Mouse (Mus musculus) heart, adult 18-20 months (tissue): ENCODE results near the gene Ubqln2. TPM values are rescaled to one million over a fixed set of nuclear protein-coding genes. Genes with fewer than 3 reads are reported as not detected.

Experiments
- DNase-seq, 2 experiments: peaks; one replicate each; pipeline ENCODE4 v3.0.0; 2021 to 2022; ENCODE audit warnings: mixed read lengths in 1 of 2
- long read RNA-seq, 2 experiments: library from polyadenylated mRNA; stranded (forward); transcript quantifications; one replicate each; pipeline ENCODE4 v2.0.0; 2021
- total RNA-seq, 2 experiments: library from RNA; stranded (reverse); gene quantifications; 2 replicates each; pipeline ENCODE4 v1.2.3; 2021

The Ubqln2 gene
- 10 to 100 TPM; 23.0 to 27.2 TPM for total RNA-seq
- long read RNA-seq, experiment 1, partial matches to known transcripts: 0 of 3 reads
- long read RNA-seq, experiment 1, other reads (novel, unspliced or antisense): 0 of 3 reads
- long read RNA-seq, experiment 2, partial matches to known transcripts: 0 of 1 reads
- long read RNA-seq, experiment 2, other reads (novel, unspliced or antisense): 0 of 1 reads

- DNase-seq: peak; percentile 81 to 84
These were observed at the start of gene Ubqln2 for GRCm38 (mm10) chrX:153497688-153498516. Ubqln2 (plus strand) TSS chrX:153498227.

- no peak for DNase-seq
These were observed 46.1 kb upstream of the Ubqln2 start for GRCm38 (mm10) chrX:153451946-153452345.

- no peak for DNase-seq
These were observed 21.2 kb upstream of the Ubqln2 start for GRCm38 (mm10) chrX:153476760-153477248.

- DNase-seq: no peak
These were observed 5.7 kb upstream of the Ubqln2 start for GRCm38 (mm10) chrX:153492326-153492725.

GRCm38 (mm10) chrX:153498665-153499293, 752 bp downstream of the Ubqln2 start:
- peak in 1 of 2 experiments; percentile 0 for DNase-seq

GRCm38 (mm10) chrX:153499294-153500046, 1.4 kb downstream of the Ubqln2 start:
- DNase-seq: peak; percentile 1 to 10

GRCm38 (mm10) chrX:153500047-153500345, 2.0 kb downstream of the Ubqln2 start:
- DNase-seq: peak; percentile 0 to 14

- peak; percentile 14 to 59 for DNase-seq
These were observed 7.9 kb downstream of the Ubqln2 start for GRCm38 (mm10) chrX:153505954-153506353.

GRCm38 (mm10) chrX:153515491-153515890, 17.5 kb downstream of the Ubqln2 start:
- DNase-seq: no peak

- DNase-seq: peak in 1 of 2 experiments; percentile 1
These were observed 30.4 kb downstream of the Ubqln2 start for GRCm38 (mm10) chrX:153528399-153528798.

Other genes with a start within 250 kb of the Ubqln2 start
- gene Cypt3, start 60.4 kb downstream of the Ubqln2 start, total RNA-seq: not detected
- gene Kctd12b, start 198.2 kb downstream of the Ubqln2 start, total RNA-seq: 1 to 10 TPM; 3.8 to 5.4 TPM
- 10 to 100 TPM; 22.4 to 22.5 TPM for gene Nbdy, start 225.4 kb downstream of the Ubqln2 start, total RNA-seq